1 mouse cellular context compared by ENCODE assay signal in the genomic region with DNA sequence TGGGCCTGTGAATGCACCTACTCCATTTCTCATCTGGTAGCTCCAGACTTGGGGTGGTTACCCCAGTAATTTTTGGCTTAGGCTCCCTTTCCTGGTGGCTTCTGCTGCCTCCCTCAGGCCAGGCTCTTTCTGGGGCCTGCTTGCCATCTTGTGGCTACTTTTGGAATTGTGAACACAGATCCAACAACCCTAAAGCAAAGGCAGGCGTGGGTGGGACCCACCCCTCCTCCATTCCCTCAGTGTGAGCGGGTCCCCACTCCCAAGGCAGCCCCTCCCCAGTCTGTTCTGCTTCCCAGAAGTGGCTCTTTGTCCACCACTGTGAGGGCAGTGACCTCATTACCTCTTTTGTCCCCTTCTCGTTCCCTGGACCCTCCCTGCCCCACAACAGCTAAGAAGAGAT.
TF ChIP-seq lines count a peak whose summit lies in the region.

No protein-coding gene starts in this region.

TF ChIP-seq in MEL, 35 proteins besides CTCF, POLR2A, EP300 and RAD21 (continued from another document):
- TF ChIP-seq MAZ (IDR thresholded peaks at IDR 0.05; ENCODE audit: low read depth, low read length) = no peak
- peak; percentile 78 for TF ChIP-seq SMC3 (IDR thresholded peaks at IDR 0.05; ENCODE audit: low read depth, low read length)
